Mouse (Mus musculus): Measurements from ENCODE around the gene Tmem127.

DNA sequence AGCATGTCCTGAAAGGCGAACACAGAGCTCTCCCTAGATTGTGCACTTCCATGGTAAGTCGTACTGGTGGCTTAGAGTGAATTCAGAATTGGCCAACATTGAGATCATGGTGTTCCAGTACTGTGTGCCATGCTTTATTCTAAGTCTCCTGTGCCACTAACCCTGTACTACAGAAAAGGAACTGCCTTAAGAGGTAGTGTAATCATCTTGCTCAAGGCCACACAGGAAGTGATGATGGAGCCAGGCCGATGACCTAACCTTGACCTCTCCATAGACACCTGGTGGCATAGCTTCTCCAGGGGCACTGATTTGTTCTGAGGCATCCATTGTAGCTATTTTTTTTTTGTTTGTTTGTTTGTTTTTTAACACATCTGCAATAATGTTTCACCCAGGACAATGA is 54.2 kb downstream of the Tmem127 start:
- no peak for TF ChIP-seq GATA1 (IDR thresholded peaks at IDR 0.05; ENCODE audit: borderline replicate concordance, low read length)
- TF ChIP-seq FLI1 (IDR thresholded peaks at IDR 0.05; ENCODE audit: low read length), result no peak

Measured in megakaryocyte, embryonic 14.5 days (primary cell).